Mouse (Mus musculus) forebrain, embryonic 11.5 days (tissue): Measurements from ENCODE around the gene Nfyc. TPM values are rescaled to one million over a fixed set of nuclear protein-coding genes. Genes with fewer than 3 reads are reported as not detected.
A peak's percentile ranks its signal among the peaks of the same experiment; 100 is the strongest.

ENCODE experiments used
- ATAC-seq: fragments of 200-750 bp; cut with Nextera tagmentation; replicated peaks from 2 replicates; pipeline ENCODE4 v1.8.0; 2017; ENCODE audit warnings: moderate TSS enrichment; ENCODE audit not compliant: low FRiP score
- DNase-seq: peaks from one replicate; pipeline ENCODE4 v3.0.0-alpha.2; 2017; ENCODE audit warnings: low spot score
- H3K27ac ChIP-seq: fragments of 300-500 bp; sonication (generic); 2 replicates; pipeline ENCODE4 v1.5.1; 2014; ENCODE audit warnings: low read depth, low read length
- H3K27me3 ChIP-seq: fragments of 300-500 bp; sonication (generic); 2 replicates; pipeline ENCODE4 v1.6.1; 2014; ENCODE audit warnings: mild to moderate bottlenecking, low read length, mixed read lengths; ENCODE audit not compliant: control insufficient read depth, insufficient read depth
- H3K36me3 ChIP-seq: fragments of 300-500 bp; sonication (generic); 2 replicates; pipeline ENCODE4 v1.6.1; 2014; ENCODE audit warnings: mild to moderate bottlenecking, low read length, moderate library complexity, mixed read lengths; ENCODE audit not compliant: control insufficient read depth, insufficient read depth
- H3K4me1 ChIP-seq: fragments of 300-500 bp; sonication (generic); replicated peaks from 2 replicates; pipeline ENCODE4 v1.6.1; 2014; ENCODE audit warnings: low read length, mixed read lengths; ENCODE audit not compliant: control insufficient read depth, insufficient read depth
- H3K4me2 ChIP-seq: fragments of 300-500 bp; sonication (generic); 2 replicates; pipeline ENCODE4 v1.6.1; 2014; ENCODE audit warnings: low read depth, mild to moderate bottlenecking, low read length, moderate library complexity, mixed read lengths; ENCODE audit not compliant: severe bottlenecking
- H3K4me3 ChIP-seq: fragments of 300-500 bp; sonication (generic); 2 replicates; pipeline ENCODE4 v1.5.1; 2014; ENCODE audit warnings: low read depth, low read length
- H3K9ac ChIP-seq: fragments of 300-500 bp; sonication (generic); 2 replicates; pipeline ENCODE4 v1.6.1; 2014; ENCODE audit warnings: low read length
- H3K9me3 ChIP-seq: fragments of 300-500 bp; sonication (generic); 2 replicates; pipeline ENCODE4 v1.6.1; 2016; ENCODE audit warnings: low read length, mixed read lengths; ENCODE audit not compliant: control insufficient read depth
- WGBS: fragments of 180-500 bp; shearing (Covaris S2); extraction: QIAGEN DNeasy Blood & Tissue Kit; methylation state at CpG from one replicate; pipeline ENCODE4 v1.1.7; 2014; 5-methylcytosine and 5-hydroxymethylcytosine counted together
- microRNA counts: library from miRNA; unstranded; fragments of <30 nt; microRNA quantifications from one replicate; lab custom pipeline; 2015
- microRNA-seq: library from miRNA; unstranded; fragments of <30 nt; microRNA quantifications from one replicate; pipeline ENCODE4, GENCODE M21; 2016; ENCODE audit not compliant: insufficient number of aligned reads
- polyA plus RNA-seq: library from polyadenylated mRNA; unstranded; fragments of >200 nt; fragmentation: Nextera tagmentation; extraction: Ambion mirVana; gene quantifications from 2 replicates; pipeline ENCODE4 v1.2.1, GENCODE M21; 2014

Nfyc gene
- polyA plus RNA-seq, 1 experiment from 2014 or later: 124 TPM

- no peak for ATAC-seq
- 84% methylated on average over 12 of the region's 12 CpGs for WGBS
- peaks cover 7% of the 10 kb centered on the region for H3K27me3 ChIP-seq
- H3K9ac ChIP-seq: no peak overlapping the region
- H3K27ac ChIP-seq: no peak overlapping the region
- DNase-seq: no peak
- H3K4me3 ChIP-seq: no peak overlapping the region
- no peak overlapping the region for H3K4me2 ChIP-seq
- H3K9me3 ChIP-seq: no peaks in the 10 kb centered on the region
- no peaks in the 10 kb centered on the region for H3K36me3 ChIP-seq
- H3K4me1 ChIP-seq: 0 out of 2 replicates have a peak, but pooled peaks cover 2% of the 10 kb centered on the region
Measured at GRCm38 (mm10) chr4:120712236-120712635, 119.1 kb downstream of the Nfyc start.

MicroRNAs encoded within 50 kb of the gene (microRNA counts, 519-probe panel; counts per million panel counts)
- microRNA mmu-miR-30e (lab: Ali Mortazavi, UCI): 3,099 counts per million, percentile 11 among the panel's probes with 10 or more counts

Small RNAs within 50 kb of the gene (microRNA-seq; reads per million reads assigned to microRNA genes)
- gene Gm23936 (not detected), gene Mir30c-1 (125 reads per million, percentile 36 among the genes with 10 or more reads in this experiment), gene Mir30e (not detected), gene Mir30f (not detected)

Other genes starting within 250 kb of the Nfyc start
- not detected in 2 replicates for gene Gm8439, start 242.8 kb downstream of the Nfyc start, polyA plus RNA-seq
- 10.8 and 12.4 TPM in 2 replicates for gene Cited4, start 165.0 kb downstream of the Nfyc start, polyA plus RNA-seq
- gene Kcnq4, start 83.0 kb downstream of the Nfyc start, polyA plus RNA-seq: 2.6 and 3.0 TPM in 2 replicates
- gene Rims3, start 23.2 kb upstream of the Nfyc start, polyA plus RNA-seq: 4.2 and 4.9 TPM in 2 replicates
- 32.1 and 34.1 TPM in 2 replicates for gene Exo5, start 93.4 kb upstream of the Nfyc start, polyA plus RNA-seq
- gene Zfp69, start 120.1 kb upstream of the Nfyc start, polyA plus RNA-seq: 8.8 and 9.8 TPM in 2 replicates
- gene Smap2, start 185.7 kb upstream of the Nfyc start, polyA plus RNA-seq: 17.1 and 18.9 TPM in 2 replicates
- 3.4 and 3.5 TPM in 2 replicates for gene Col9a2, start 207.8 kb upstream of the Nfyc start, polyA plus RNA-seq